Mouse (Mus musculus) common myeloid progenitor, adult 5-6 weeks (primary cell): ENCODE measurements around the gene F13a1. TPM values are rescaled to one million over a fixed set of nuclear protein-coding genes. Genes with fewer than 3 reads are reported as not detected.

ENCODE experiments used
- ATAC-seq: replicated peaks from 2 replicates; pipeline ENCODE4 v1.8.0; 2016; ENCODE audit warnings: low read depth, mild to moderate bottlenecking, moderate TSS enrichment, inconsistent platforms; ENCODE audit not compliant: poor library complexity, severe bottlenecking
- total RNA-seq: library from RNA; stranded (forward); fragments of 200-1000, 187-1606 nt; gene quantifications from 2 replicates; pipeline ENCODE4 v1.2.3, GENCODE M21; 2017

F13a1 gene
- total RNA-seq, 1 experiment from 2014 or later: 112 TPM

DNA sequence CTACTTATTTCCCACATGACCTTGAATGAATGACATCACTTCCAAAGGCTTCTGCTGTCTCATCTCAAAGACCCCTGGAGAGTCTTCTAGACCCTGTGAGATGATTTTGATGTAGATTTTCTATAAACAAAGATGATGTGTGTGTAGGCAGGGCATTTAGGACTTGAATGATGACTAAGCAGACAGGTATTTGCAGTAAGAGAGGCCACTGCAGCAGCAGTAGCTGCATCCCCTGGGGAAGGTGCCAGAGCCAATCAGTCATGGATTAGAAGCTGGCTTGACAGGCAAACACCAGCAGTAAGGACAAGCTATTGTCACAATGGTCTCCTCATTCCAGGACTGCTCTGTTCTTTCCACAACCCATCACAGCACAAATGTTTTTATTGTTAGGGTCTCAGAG lies 87.1 kb downstream of the F13a1 start:
- no peak for ATAC-seq

- ATAC-seq: no peak
Observed at GRCm38 (mm10) chr13:36958996-36959395, 91.0 kb downstream of the F13a1 start.

DNA sequence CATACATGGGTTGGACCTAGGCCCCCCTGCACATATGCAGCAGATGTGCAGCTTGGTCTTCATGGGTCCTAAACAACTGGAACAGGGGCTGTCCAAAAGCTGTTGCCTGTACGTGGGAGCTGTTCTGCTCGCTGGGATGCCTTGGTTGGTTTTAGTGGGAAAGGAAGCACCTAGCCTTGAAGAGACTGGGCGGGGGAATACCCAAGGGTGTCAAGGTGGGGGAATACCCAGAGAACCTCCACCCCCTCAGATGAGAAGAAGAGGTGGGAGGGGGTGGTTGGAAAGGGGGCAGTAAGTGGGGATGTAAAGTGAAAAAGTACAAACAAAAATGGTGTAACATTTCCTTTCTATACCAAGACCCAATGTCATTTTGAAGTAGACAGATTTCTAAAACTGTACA lies 95.1 kb downstream of the F13a1 start:
- ATAC-seq: no peak

DNA sequence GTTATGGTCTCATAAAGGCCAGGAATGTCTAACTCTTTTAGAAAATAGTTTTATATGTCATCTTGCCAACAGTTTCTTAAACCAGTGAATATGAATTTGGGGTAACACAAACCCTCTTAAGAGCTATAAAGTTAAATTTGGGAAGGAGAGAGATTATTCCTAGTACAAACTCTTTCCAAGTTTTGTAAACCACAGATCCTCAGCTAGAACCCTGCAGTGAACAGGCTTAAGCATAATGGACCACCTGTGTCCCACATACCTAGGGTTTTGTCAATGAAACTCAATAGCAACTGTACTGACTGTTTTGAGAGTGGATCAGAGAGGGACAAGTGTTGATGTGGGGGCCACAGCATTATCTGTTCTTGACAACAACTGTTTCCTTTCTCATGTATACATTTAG lies 96.4 kb downstream of the F13a1 start:
- no peak for ATAC-seq

DNA sequence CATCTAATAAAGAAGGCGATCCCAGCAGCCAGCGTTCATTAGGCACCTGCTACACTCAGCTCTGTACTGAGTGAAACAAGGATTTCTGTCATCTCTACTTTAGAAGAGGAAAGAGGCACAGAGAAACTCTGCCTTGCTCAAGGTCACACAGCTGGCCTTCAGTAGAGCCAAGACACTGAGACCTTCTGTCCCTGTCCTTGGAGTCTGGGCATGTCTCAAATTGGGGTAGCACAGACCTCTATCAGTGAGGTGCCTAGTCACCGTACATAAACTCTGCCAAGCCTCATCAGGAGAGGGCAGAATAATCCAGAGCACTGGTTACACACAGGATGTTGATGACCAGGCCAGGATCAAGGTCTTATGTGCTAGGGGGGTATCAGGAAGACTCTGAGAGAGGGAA lies 108.2 kb downstream of the F13a1 start:
- ATAC-seq: no peak

GRCm38 (mm10) chr13:36932066-36932465 lies 118.0 kb downstream of the F13a1 start:
- no peak for ATAC-seq

DNA sequence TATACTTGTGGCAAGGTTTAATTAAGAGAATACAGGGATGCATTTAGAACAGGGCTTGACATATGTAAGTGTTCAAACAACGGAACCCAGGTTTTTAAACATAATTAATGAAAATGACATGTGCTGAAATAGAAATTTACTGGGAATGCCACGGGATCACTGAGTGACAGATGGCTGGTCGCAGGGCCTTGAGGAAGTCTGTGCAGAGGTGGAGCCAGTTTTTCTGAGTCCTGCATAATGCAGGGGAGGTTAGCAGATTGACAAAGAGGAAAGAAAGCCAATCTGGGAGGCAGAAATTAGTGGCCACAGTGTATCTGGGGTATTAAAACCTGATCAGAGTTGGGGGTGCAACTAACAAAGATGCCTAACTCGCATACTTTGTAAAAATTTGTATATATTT lies 130.3 kb downstream of the F13a1 start:
- no peak for ATAC-seq

DNA sequence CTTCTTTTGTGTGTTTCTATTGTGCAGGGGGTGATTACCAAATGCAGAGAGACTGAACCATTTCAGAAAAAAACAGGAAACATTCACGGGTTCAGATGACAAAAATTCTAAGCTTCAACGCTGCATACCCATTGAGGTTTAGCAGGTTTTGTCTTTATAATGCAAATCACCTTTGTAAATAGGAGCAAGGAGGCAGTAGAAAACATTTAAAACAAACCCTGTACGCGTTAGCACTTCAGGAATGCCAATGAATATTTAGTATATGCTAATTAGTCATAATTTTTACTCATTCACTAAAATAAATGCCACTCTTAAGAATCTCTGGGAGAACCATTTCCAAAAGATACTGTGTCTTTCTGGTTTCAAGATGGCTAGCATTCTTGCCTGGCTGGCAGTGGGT lies 146.2 kb downstream of the F13a1 start:
- ATAC-seq: no peak

- no peak for ATAC-seq
Observed at GRCm38 (mm10) chr13:36903447-36903846, 146.6 kb downstream of the F13a1 start.

DNA sequence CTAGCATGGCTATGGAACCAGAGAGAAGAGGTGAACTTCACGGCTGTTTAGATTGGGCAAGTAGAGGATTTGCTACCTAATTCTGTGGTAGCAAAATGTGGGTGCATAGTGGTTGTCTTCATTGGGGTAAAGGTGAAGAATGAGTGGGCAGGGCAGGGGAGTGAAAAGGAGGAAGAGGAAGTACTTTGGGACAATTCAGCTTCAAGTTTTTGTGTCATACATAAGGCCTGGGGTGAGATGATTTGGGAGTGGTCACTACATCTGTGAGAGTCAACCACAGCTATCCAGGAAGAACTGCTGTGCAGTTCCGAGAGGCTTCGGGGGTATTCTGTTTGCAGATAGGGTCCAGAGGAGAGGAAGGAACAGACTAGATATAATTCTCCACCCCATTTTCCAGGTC lies 148.4 kb downstream of the F13a1 start:
- 0 out of 2 replicates have a peak, but pooled peaks have one; percentile 39 for ATAC-seq

DNA sequence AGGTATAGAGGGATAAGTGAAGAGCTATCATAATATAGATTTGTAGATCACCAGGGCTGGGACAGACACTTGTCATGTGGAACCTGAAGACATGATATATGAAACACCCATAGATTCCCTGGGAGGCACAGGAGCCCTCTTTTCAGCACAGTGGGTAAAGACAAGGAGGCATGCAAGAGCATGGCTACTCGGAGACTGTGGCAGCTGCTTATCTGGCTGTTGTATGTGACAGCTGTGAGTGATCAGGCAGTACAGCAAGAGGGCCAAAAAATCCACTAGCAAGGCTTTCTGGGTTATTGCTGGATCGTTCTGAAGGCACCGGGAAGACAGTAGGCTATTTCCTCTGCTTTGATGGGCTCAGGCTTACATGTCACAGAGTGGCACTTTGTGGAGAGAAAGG lies 149.0 kb downstream of the F13a1 start:
- ATAC-seq: no peak

DNA sequence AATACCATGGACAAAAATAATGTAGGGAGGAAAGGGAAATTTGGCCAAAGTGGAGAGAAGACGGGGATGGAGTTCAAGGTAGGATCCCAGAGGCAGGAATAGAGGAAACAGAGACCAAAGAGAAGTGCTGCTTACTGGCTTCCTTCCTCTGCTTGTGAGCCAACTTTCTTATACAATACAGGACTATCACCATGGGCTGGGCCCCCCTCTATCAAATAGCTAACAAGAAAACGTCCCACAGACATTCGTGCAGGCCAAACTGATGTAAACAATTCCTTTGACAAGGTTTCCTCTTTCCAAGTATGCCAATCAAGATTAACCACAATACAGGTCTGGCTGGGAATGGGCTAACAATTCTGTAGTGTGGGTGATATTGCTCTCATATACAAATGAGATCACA lies 154.0 kb downstream of the F13a1 start:
- no peak for ATAC-seq

DNA sequence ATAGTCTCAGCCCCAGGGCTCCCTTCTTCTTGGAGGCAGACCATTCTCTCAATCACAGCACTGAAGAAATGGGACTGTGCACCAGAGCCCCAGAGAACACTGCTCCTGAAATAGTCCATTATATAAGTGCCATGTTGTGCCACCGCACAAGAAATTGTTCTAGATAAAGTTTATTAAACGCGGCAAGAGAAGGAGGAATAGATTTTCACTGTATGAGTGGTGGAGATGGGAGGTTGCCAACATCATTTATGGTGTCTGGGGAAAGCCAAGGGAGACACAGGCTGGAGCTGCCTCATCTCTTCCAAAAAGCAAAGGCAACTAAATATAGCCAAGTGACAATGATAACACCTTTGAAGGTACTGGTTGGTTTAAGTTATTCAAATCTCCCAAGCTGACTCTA lies 156.3 kb downstream of the F13a1 start:
- ATAC-seq: no peak

- no peak for ATAC-seq
Observed at GRCm38 (mm10) chr13:36892216-36892615, 157.8 kb downstream of the F13a1 start.

DNA sequence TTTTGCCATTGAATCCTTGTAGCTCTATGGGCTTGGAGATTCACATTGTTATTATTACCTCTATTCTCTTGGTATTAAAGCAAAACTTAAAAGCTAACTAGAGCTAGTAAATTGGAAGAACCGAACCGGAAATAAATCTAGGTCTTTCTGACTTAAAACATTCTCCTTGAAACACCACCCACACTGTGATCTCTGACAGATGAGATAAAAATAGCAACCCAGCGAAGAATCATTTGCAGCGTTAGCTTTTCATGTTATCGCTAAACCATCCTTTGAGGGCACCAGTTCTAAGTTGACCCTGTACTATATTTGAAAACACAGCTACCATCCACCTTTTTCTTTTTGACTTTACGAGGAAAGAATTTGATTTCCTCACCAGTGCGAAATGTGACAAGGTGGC lies 164.1 kb downstream of the F13a1 start:
- ATAC-seq: no peak

GRCm38 (mm10) chr13:36839111-36839510 lies 210.9 kb downstream of the F13a1 start:
- no peak for ATAC-seq
